Mouse (Mus musculus) cerebellum, postnatal 25 days (tissue): Measurements from ENCODE around the gene Micall2.
A peak's percentile ranks its signal among the peaks of the same experiment; 100 is the strongest.

ENCODE experiments used
- DNase-seq, 2 experiments: peaks; one replicate each; pipeline ENCODE4 v3.0.0; 2021; ENCODE audit warnings: mixed read lengths in 2 of 2

The Micall2 gene

GRCm38 (mm10) chr5:139674940-139675706 lies 61.0 kb downstream of the Micall2 start:
- no peak for DNase-seq

GRCm38 (mm10) chr5:139669380-139669779 lies 66.8 kb downstream of the Micall2 start:
- peak; percentile 89 to 91 for DNase-seq

- DNase-seq, result peak; percentile 92 to 94
Measured at GRCm38 (mm10) chr5:139668494-139668893, 67.6 kb downstream of the Micall2 start.

GRCm38 (mm10) chr5:139666496-139666895 lies 69.6 kb downstream of the Micall2 start:
- DNase-seq, result no peak

- no peak for DNase-seq
Measured at GRCm38 (mm10) chr5:139665375-139665774, 70.8 kb downstream of the Micall2 start.

GRCm38 (mm10) chr5:139661713-139662112 lies 74.4 kb downstream of the Micall2 start:
- no peak for DNase-seq

GRCm38 (mm10) chr5:139659307-139659706 lies 76.8 kb downstream of the Micall2 start:
- DNase-seq, result peak in 1 of 2 experiments; percentile 43

- DNase-seq, result no peak
Measured at GRCm38 (mm10) chr5:139658865-139659264, 77.3 kb downstream of the Micall2 start.

GRCm38 (mm10) chr5:139657959-139658602 lies 78.1 kb downstream of the Micall2 start:
- no peak for DNase-seq
